Mouse (Mus musculus) CD8-positive naive resting alpha-beta T cell, adult 2 months (primary cell): ENCODE measurements around the gene Olfr935.

Experiments
- DNase-seq, 2 experiments: peaks; one replicate each; pipeline ENCODE4 v3.0.0; 2022; ENCODE audit warnings: low read depth in 2 of 2, low spot score in 2 of 2

Gene Olfr935

GRCm38 (mm10) chr9:38999583-38999982 is at the start of gene Olfr935:
Gene Olfr935, minus strand, starts transcription at chr9:38999683.
- DNase-seq = no peak

GRCm38 (mm10) chr9:39023277-39023676 is 23.8 kb upstream of the Olfr935 start, which contains the start of gene Olfr146:
Gene Olfr146, minus strand, starts transcription at chr9:39023377.
- no peak for DNase-seq

GRCm38 (mm10) chr9:38988215-38988614 is 11.3 kb downstream of the Olfr935 start, which contains the start of gene Olfr934:
Gene Olfr934, minus strand, starts transcription at chr9:38988315.
- DNase-seq = no peak

- DNase-seq = no peak
These were observed 27.5 kb downstream of the Olfr935 start, which contains the start of gene Olfr933 for GRCm38 (mm10) chr9:38972013-38972412. Gene Olfr933, plus strand, starts transcription at chr9:38972313.

- DNase-seq = no peak
These were observed 45.4 kb downstream of the Olfr935 start for GRCm38 (mm10) chr9:38954124-38954416.

- DNase-seq = no peak
These were observed 45.9 kb downstream of the Olfr935 start for GRCm38 (mm10) chr9:38953401-38954123.
